Mouse (Mus musculus): ENCODE results near the gene Cavin3.
"Not testable (repeated sequence)": the region's sequence is repeated elsewhere in the genome, so short reads cannot be mapped to it uniquely, and the experiment has no call there.

The Cavin3 gene

DNA sequence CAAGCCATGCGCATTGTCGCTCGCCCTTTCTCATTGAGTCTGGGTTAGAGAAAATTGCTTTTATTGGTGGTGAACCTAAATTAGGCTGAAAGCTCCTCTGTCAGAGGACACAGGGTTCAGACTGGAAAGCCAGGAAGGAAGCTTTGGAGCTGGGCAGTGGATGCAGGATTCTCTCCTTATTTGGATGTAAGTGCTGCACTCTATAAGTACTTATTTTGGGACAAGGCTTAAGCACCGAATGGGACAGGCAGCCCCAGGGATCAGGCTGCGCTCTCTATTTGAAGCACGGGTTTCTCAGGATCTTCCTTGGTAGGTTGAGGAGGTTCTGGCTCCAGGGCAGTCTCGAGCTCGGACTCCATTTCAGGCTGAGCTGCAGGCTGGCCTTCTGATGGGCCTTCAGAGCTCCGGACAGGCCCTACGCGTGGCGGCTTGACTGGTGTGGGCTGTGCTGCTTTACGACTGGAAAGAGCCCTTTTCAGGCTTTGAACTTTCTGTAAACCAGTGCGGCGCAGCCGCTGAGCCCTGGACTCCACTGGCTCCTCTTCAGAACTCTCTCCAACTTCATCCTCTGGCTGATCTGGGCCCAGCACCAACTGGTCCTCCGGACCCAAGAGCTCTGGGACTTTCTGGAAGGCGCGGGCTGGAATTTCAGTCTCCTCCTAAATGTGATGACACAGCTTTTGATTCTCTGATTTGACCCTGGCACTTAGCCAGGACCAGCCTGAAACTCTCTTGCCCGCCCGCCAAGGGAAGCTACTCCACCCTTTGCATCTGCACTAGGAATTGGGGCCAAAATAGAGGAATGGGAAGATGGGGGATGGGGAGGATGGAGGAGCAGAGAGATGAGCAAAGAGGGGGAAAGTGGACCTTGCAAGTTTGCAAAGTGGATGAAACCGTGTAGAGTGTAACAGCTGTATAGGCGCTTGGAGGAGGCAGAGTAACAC lies 1.3 kb downstream of the Cavin3 start:
- DNase-seq (ENCODE audit: low spot score) = no peak

DNA sequence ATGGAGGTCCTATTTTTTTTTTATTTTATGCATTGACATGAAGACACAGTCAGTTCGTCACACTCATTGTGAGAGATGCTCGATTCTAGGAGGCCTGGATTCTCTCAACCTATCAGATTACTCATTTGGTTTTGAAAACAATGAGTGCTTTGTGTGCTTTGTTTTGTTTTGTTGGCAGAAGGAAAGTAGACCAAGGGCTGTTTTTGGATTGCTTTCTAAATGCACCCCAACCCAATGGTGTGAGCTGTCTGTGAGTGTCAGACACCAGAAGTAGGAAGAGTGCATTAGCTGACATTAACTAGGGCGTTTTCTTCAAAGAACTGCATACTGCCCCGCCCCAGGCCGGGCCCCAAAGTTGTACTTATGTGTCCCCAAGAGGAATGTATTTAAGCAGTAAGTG lies 2.0 kb downstream of the Cavin3 start:
- DNase-seq (ENCODE audit: low spot score) = no peak

DNA sequence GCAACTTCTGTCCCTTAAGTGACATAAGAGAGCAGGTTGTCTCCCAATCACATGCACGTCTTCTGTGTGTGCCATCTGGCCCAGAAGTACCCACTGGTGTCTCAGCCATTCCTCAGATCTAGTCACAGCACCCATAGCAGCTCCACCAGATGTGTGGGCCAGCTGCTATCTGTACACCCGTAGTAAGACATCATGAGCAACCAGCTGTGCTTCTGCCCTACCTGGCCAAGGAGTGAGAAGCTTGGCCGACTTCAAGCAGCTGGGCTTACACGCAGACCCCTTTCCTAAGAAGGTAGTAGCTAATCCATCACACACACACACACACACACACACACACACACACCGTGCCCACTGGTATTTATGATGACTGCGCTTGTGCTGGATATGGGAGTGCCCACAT lies 2.9 kb downstream of the Cavin3 start:
- no peak for DNase-seq (ENCODE audit: low spot score)

DNA sequence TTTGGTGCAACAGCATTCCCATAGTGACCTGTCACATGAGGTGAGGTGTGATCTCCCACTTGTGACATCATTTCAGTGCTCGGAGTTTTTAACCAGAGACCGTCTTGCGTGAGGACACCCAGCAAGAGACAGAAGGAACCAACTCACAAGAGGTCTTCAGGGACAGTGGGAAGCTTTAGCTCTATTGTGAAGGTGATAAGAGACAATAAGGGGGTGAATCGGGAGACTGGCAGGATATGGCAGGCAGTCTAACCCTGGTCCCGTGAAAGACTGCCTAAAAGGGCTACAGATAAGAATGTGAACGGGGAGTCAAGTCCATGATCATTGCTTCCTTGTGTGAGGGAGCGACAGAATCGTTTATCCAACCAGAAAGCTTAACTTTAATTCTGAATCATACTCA lies 3.8 kb downstream of the Cavin3 start:
- no peak for DNase-seq (ENCODE audit: low spot score)

DNA sequence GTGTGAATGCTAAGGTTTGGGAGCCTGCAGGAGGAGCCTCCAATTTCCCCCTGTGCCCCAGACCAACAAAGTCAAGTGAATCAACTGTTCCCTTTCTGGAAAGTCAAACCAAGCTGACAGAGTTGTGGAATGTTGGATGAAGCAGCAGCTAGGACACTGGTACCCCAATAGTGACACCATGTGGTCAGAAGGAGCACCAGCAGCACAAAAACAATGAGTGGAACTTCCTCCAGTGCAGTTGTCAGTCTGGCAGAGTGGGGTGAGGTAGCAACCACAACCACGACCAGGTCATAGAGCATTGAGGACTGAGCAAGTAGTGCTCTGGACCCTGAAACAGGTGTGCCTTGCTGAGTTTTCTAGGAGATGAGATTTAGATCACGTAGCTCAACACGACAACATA lies 4.3 kb downstream of the Cavin3 start:
- DNase-seq (ENCODE audit: low spot score) = peak; percentile 38

DNA sequence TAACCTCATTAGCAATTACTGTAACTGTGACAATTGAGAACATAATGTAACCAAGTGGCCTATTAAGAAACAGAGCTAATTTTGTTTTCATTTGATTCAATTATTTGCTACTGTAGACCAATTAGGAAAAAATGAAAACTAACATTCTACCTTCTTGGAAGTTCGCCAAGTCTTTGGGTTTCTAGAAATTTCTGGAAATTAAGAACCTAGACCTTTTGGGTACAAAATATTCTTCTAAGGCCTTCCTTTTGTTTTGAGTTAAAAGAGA lies 4.7 kb downstream of the Cavin3 start:
- DNase-seq (ENCODE audit: low spot score) = no peak

DNA sequence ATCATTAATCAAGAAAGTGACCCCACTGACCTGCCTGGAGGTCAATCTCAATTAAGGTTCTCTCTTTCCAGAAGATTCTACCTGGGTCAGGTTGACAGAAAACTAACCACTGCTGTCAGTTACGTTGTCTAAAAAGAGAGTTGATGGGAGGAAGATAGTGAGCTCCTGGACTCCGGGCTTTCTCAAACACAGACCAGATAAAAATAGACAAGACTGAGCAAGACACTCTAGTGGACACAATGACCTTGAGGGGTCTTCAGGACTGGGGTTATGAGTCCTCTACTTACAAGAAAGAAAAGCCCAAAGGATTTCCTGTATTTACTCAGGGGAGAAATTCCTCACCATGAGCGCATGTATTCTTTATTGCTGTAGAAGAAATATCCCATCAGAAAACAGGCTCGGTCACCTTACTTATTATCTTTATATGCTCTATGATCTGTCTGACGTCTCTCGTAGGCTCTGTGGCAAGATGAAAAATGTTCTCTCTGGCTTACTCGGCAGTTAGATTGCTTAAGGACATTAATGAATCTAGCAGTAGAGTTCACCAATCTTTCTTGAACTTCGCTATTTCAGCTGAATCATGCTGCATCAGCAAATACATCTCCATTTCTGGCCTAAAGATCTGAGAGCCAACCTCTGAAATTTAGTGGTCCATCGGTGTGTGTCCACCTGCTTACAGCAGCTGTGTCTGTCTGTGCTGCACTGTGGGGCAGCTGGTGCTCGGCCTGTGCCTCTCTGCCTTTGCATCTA lies 5.2 kb downstream of the Cavin3 start:
- DNase-seq (ENCODE audit: low spot score) = no peak

DNA sequence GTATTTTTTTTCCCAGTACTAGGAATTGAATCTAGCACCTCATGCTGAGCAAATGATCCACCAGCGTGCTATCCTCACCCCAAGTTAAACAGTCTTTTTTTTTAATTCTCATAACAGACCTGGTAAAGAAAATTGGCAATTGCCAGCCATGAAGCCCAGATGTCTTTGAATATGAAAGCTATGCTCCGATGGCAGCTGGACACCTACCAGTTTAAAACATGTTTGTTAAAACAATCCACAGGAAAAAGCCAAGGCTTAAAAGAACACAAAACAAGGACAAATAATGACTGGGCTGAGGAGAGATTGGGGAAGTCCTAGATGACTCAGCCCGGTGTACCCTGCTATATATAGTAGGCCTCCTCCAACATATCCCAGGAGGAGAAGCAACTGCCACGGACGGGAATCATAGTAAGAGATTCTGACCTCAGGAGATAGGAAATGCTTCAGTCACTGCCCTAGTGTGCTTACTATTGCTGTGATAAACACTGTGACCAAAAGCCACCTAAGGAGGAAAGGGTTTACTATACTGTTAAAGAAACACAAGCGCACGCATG lies 6.6 kb downstream of the Cavin3 start:
- DNase-seq (ENCODE audit: low spot score) = no peak

DNA sequence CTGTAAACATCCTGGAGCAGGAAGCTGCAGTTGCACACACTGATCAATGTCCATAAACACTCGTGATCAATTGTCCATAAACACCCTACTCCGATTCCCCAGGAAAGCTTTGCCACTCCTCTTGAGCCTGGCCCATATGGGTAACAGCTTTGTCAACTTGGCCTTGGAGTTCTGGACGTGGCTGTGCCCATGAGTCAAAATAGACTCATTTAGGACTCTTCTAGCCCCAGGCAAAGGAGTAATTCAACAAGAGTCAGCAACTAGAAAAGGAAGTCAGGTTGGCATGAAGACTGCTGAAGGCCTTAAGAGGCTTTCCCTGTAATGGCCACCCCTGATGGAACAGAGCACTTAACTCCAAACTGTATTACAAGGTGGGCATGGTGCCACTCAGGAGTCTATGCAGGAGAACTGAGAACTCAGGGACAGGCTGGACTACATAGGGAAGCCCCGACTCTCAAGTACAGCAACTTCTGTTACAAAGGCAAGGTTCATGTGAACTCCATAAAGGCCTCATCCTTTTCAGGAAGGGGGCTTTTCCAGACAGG lies 7.3 kb downstream of the Cavin3 start:
- DNase-seq (ENCODE audit: low spot score) = no peak

DNA sequence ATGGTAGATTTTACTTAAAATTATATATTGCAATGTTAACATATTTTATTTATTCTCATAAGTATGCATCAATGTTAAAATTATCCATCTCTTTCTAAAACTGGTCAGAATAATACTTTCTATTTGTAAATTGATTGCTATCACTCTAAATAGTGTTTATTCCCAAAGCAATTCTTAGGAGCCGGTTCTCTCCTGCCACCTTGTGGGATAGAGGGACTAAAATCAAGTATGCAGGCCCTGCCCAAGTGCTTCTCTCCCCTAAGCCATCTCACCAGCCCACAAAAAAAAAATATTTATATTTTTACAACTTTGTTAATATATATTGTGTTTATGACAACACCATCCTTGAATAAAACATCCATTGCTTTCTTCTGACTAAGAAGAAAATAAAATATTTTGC lies 9.5 kb downstream of the Cavin3 start:
- DNase-seq (ENCODE audit: low spot score) = no peak

DNA sequence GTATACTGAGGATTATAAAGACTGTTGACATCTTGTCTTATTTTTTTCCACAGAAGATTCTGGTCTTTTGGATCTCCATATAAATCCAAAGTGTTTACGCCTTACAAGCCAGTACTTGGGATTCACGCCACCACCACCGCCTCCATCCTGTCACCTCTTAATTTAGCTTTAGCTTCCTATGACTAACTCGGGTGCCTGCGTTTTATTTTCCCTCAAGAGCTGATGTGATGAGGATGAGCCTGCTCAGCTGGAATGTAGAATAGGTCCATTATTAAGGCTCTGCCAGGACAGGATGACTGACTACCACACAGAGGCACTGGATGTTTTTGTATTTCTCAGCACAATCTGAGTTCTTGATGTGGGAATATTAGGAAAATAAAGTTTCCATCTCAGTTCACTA lies 16.6 kb downstream of the Cavin3 start:
- not testable (repeated sequence) for DNase-seq (ENCODE audit: low spot score)

DNA sequence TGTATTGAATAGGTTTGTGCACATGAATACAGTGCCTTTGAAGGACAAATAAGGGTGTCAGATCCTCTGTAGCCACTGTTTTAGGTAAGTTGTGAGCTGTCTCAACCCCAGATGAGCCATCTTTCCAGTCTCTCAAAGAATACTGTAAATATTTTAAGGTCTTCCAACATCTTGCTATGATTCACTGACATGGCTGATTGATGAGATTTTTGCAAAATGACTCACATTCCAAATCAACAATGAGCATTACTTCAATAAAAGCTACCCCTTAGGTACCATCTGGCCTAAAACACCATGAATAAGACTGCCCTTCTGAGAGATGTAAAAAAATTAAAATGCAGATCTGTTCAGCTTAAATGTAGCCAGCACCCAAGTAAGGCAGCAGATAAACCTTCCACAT lies 23.6 kb downstream of the Cavin3 start:
- no peak for DNase-seq (ENCODE audit: low spot score)

DNA sequence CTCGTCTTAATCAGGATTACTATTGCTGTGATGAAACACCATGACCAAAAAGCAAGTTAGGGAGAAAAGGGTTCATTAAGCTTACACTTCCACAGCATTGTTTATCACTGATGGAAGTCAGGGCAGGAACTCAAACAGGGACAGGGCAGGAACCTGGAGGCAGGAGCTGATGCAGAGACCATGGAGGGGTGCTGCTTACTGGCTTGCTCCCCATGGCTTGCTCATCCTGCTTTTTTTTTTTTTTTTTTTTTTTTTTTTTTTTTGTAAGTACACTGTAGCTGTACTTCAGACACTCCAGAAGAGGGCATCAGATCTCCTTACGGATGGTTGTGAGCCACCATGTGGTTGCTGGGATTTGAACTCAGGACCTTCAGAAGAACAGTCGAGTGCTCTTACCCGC lies 28.8 kb downstream of the Cavin3 start:
- DNase-seq (ENCODE audit: low spot score) = not testable (repeated sequence)

DNA sequence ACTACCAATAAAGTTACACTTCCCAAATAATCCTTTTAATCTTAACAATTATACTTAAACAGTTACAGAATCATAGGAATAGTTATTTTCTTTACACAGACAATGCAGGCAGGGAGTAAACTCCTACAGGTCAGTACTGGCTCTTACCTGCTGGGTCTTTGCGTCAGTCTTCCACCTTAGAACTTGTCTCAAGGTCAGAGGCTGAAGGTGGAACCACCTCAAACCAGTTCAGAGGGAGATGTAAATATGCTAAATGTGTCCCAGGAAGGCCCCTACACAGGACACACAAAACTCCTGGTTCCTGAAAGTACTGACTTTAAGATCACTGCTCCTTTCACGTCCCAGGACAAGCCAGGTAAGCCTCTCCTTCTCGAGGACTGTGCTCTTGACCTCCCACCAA lies 37.0 kb downstream of the Cavin3 start:
- no peak for DNase-seq (ENCODE audit: low spot score)

DNA sequence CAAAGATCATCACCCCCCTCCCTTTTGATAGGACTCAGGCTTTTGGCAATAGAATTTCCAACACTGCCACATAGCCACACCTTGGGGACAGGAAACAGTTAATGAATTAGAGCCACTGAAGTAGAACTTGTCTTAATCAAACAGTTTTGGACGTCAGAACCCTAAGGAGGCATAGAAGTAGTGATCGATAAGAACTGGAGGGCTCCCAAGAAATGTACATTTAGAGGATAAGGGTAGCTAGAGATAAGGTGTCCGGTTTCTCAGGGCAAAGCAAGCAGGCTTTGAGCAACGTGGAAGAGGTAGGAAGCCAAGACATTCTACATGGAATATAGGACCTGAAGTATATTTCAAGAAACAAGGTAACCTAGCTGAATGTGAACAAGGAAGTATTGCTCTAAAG lies 40.7 kb downstream of the Cavin3 start:
- DNase-seq (ENCODE audit: low spot score) = no peak

DNA sequence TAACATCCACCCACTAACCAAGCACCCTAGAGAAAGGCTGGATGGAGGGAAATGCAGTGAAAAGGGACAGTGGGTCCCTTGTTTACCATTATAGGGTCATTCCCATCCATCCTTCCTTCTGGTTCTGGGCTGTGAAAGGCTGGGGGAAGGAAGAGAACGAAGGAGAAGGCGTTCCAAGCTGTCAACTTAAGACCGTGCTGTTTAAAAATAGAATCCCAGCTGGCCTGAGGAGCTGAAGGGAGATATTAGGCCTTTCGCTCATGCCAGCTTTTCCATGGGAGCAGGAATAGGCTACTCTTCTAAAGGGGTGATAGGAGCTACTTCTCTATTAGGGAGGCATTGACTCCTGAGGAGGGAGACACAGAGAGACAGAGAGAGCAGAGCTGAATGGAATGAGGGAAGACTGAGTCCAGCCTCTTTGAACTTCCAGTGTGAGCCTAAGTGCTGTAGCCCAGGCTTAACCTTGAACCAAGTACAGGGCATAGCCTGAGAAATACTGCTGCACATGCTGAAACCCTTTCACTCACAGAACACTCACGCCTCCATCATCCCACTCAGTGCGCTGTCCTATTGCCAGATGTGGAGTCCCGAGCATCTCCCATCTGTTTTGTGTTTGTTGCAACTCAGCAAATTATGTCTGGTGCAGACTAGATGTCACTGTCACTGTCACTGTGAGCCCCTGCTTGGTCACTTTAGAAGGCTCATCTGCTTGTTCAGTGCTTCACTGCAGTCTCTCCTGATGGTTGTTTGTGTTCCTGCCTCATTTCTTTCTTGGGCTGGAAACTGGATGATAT lies 43.9 kb downstream of the Cavin3 start:
- no peak for DNase-seq (ENCODE audit: low spot score)

DNA sequence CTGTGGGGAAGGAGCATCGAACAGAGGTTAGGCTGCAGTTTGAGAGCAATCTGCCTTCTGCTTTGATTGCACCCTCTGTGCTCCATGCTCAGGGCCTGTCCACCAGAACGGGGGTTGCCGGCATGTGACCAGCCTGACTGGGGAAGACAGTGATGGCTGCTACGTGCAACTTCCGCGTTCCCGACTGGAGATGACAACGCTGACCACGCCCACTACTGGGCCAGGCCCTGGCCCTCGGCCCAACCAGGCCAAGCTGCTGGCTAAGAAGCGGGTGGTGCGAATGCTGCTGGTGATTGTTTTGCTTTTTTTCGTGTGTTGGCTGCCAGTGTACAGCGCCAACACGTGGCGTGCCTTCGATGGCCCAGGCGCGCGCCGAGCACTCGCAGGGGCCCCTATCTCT lies 47.3 kb downstream of the Cavin3 start:
- DNase-seq (ENCODE audit: low spot score) = no peak

DNA sequence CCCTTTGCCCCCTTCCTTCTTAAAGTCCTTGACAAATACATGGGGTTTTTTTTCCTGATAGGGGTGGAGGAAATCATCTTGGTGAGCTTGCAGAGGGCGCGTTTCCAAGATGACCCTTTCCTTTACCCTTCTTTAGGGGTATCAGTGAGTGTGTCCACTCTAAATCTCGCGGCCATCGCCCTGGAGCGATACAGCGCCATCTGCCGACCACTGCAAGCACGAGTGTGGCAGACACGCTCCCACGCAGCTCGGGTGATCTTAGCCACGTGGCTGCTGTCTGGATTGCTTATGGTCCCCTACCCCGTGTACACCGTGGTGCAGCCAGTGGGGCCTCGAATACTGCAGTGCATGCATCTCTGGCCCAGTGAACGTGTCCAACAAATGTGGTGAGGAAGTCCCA lies 48.2 kb downstream of the Cavin3 start:
- DNase-seq (ENCODE audit: low spot score) = no peak

DNA sequence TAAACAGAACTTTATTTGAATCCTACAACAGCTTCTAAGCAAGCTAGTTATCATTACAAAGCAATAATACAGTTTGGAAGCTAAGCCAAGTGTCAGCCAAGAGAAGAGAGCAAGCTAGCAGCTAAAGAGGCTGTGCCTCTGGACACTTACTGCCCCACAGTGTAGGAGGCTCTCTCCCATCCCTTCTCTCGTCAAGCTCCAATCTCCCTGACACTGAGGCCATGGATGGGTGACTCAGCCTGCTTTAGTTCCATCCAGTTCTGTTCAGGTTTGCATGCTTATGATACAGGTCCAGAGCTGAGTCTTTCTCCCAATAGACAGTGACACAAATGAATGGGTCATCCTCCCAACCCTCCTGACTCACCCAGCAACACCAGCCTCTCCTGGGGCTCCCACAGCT lies 50.0 kb downstream of the Cavin3 start:
- DNase-seq (ENCODE audit: low spot score) = no peak

All from yolk sac, embryonic 10.5 days (tissue).